Mouse (Mus musculus) mammary gland, adult 2 months (tissue): ENCODE measurements around the gene Kcne1l. TPM values are rescaled to one million over a fixed set of nuclear protein-coding genes. Genes with fewer than 3 reads are reported as not detected.

Experiments used
- polyA plus RNA-seq: library from polyadenylated mRNA; depleted of rRNA; stranded (reverse); fragments of >200 nt; gene quantifications from 2 replicates; pipeline ENCODE4 v1.2.3, GENCODE M21; 2012; ENCODE audit warnings: low replicate concordance; rRNA removed

The Kcne1l gene
- 3.1 and 4.7 TPM in 2 replicates for polyA plus RNA-seq

GRCm38 (mm10) chrX:142305869-142306581, at the start of gene Kcne1l:
Gene Kcne1l (minus strand): TSS chrX:142306294.

Other genes with a start within 250 kb of the Kcne1l start
- not detected in 2 replicates for gene Gucy2f, start 109.4 kb downstream of the Kcne1l start, polyA plus RNA-seq
- gene Nxt2, start 79.5 kb downstream of the Kcne1l start, polyA plus RNA-seq: 1.4 and 3.6 TPM in 2 replicates
- 2.4 and 5.3 TPM in 2 replicates for gene Acsl4, start 84.2 kb upstream of the Kcne1l start, polyA plus RNA-seq